Comparison of ENCODE assay signal across 22 mouse cellular contexts in the genomic region with DNA sequence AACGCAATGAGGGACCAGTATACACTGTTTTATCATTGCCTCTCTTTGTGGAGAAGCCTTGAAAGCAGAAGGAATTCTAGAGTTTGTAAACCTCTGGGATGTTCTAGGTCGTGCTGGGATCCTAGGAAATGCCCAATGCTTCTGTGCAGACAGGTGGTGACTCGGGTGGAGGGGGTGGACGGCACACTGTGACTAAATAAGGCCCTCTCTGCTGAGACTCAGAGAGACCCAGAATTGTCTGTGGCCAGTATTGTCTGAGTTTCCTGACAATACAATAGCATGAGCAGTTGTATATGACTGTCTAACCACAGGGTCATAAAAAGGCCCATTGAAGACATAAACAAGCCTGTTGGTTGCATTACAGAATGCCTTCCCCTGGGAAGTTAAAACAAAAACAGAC.
A peak's percentile ranks its signal among the peaks of the same experiment; 100 is the strongest.
DNase-seq lines count a peak whose midpoint lies in the region; ATAC-seq lines count a peak whose summit lies in the region.
"Had no signal": no experiment of that assay in that cellular context is flagged by ENCODE, and none has a peak within 500 bp of the region (broad histone marks: within the 10 kb centered on the region; RNA-seq: fewer than 3 reads in every experiment).

No protein-coding gene starts in this region.

- 72% methylated on average over 4 of the region's 4 CpGs for WGBS in hindbrain, embryonic 10.5 days
- 64% methylated on average over 4 of the region's 4 CpGs for WGBS in hindbrain, embryonic 14.5 days
- 62% methylated on average over 4 of the region's 4 CpGs for WGBS in lung, embryonic 16.5 days
- 77% methylated on average over 4 of the region's 4 CpGs for WGBS in midbrain, embryonic 11.5 days
- 73% methylated on average over 4 of the region's 4 CpGs for WGBS in midbrain, embryonic 13.5 days

- no peak overlapping the region for H3K4me3 ChIP-seq in hindbrain, embryonic 10.5 days
- no peak overlapping the region for H3K4me3 ChIP-seq in hindbrain, embryonic 14.5 days (replicated peaks; ENCODE audit: low read length)
- H3K4me3 ChIP-seq in lung, embryonic 16.5 days (ENCODE audit: low read length), result no peak overlapping the region
- no peak overlapping the region for H3K4me3 ChIP-seq in midbrain, embryonic 11.5 days (ENCODE audit: low read depth, low read length)
- H3K4me3 ChIP-seq in midbrain, embryonic 13.5 days (replicated peaks), result no peak overlapping the region
- H3K4me3 ChIP-seq: embryonic facial prominence, embryonic 12.5 days; embryonic facial prominence, embryonic 15.5 days; gastrocnemius, adult 2 months had no signal

- peak overlapping the region; percentile 4; the same call in 1 of the 2 replicates for H3K27ac ChIP-seq in hindbrain, embryonic 10.5 days
- no peak overlapping the region for H3K27ac ChIP-seq in hindbrain, embryonic 14.5 days
- H3K27ac ChIP-seq in lung, embryonic 16.5 days (ENCODE audit: low read length), result no peak overlapping the region
- H3K27ac ChIP-seq in midbrain, embryonic 11.5 days (ENCODE audit: low read depth, low read length), result no peak overlapping the region
- H3K27ac ChIP-seq in midbrain, embryonic 13.5 days, result no peak overlapping the region
- H3K27ac ChIP-seq: embryonic facial prominence, embryonic 12.5 days; embryonic facial prominence, embryonic 15.5 days; gastrocnemius, adult 2 months had no signal

- no peak overlapping the region for H3K4me2 ChIP-seq in hindbrain, embryonic 14.5 days (replicated peaks)
- no peak overlapping the region for H3K4me2 ChIP-seq in lung, embryonic 16.5 days (ENCODE audit: low read depth, low read length)
- no peak overlapping the region for H3K4me2 ChIP-seq in midbrain, embryonic 11.5 days
- H3K4me2 ChIP-seq in midbrain, embryonic 13.5 days (replicated peaks), result no peak overlapping the region
- H3K4me2 ChIP-seq: embryonic facial prominence, embryonic 12.5 days; embryonic facial prominence, embryonic 15.5 days; heart, embryonic 11.5 days had no signal

- ATAC-seq in hindbrain, embryonic 14.5 days (ENCODE audit: low FRiP score), result no peak
- peak; percentile 52 for ATAC-seq in lung, embryonic 16.5 days (ENCODE audit: low read depth)
- ATAC-seq in midbrain, embryonic 11.5 days (ENCODE audit: low FRiP score), result no peak
- ATAC-seq in midbrain, embryonic 13.5 days, result no peak
- ATAC-seq: activated CD4-positive, CD25-positive, alpha-beta regulatory T cell, adult 4 months; forebrain, embryonic 14.5 days; forebrain, postnatal 0 days; hindbrain, embryonic 16.5 days had no signal

- peaks cover 7% of the 10 kb centered on the region; the same call in 1 of the 2 replicates for H3K9me3 ChIP-seq in hindbrain, embryonic 10.5 days
- H3K9me3 ChIP-seq in hindbrain, embryonic 14.5 days (ENCODE audit: control insufficient read depth, low read length), result 0 out of 2 replicates have a peak, but pooled peaks cover 7% of the 10 kb centered on the region
- H3K9me3 ChIP-seq in lung, embryonic 16.5 days (ENCODE audit: control insufficient read depth, low read length), result peaks cover 6% of the 10 kb centered on the region; the same call in 1 of the 2 replicates
- peaks cover 8% of the 10 kb centered on the region; the same call in 1 of the 2 replicates for H3K9me3 ChIP-seq in midbrain, embryonic 11.5 days (ENCODE audit: control insufficient read depth, low read length)
- H3K9me3 ChIP-seq in midbrain, embryonic 13.5 days, result peaks cover 6% of the 10 kb centered on the region
- H3K9me3 ChIP-seq: embryonic facial prominence, embryonic 12.5 days; embryonic facial prominence, embryonic 15.5 days had no signal

- DNase-seq in hindbrain, embryonic 10.5 days (ENCODE audit: low spot score), result no peak
- no peak for DNase-seq in hindbrain, embryonic 14.5 days (ENCODE audit: low spot score)
- no peak for DNase-seq in lung, adult 18-20 months
- DNase-seq in midbrain, embryonic 11.5 days (ENCODE audit: low spot score, missing footprints), result peak; percentile 44
- no peak for DNase-seq in neural tube, embryonic 10.5 days (ENCODE audit: extremely low spot score, low spot score)
- DNase-seq: adrenal gland, adult 8-10 months; adrenal gland, postnatal 25 days; cerebellum, adult 11-12 months; cerebellum, adult 8-10 months; cerebellum, postnatal 10 days; forebrain, postnatal 0 days; gastrocnemius, adult 2 months; gastrocnemius, postnatal 14 days; heart, adult 11 months had no signal

- H3K27me3 ChIP-seq in hindbrain, embryonic 10.5 days (ENCODE audit: insufficient read depth, poor library complexity, severe bottlenecking), result no peaks in the 10 kb centered on the region
- no peaks in the 10 kb centered on the region for H3K27me3 ChIP-seq in hindbrain, embryonic 14.5 days (ENCODE audit: control insufficient read depth, insufficient read depth, low read length)
- no peaks in the 10 kb centered on the region for H3K27me3 ChIP-seq in lung, embryonic 16.5 days (ENCODE audit: control insufficient read depth, insufficient read depth, low read depth, low read length)
- no peaks in the 10 kb centered on the region for H3K27me3 ChIP-seq in midbrain, embryonic 11.5 days (ENCODE audit: control insufficient read depth, insufficient read depth, low read length)
- no peaks in the 10 kb centered on the region for H3K27me3 ChIP-seq in midbrain, embryonic 13.5 days
- H3K27me3 ChIP-seq: embryonic facial prominence, embryonic 12.5 days; embryonic facial prominence, embryonic 15.5 days had no signal

- H3K4me1 ChIP-seq in hindbrain, embryonic 10.5 days (replicated peaks), result peaks cover 46% of the 10 kb centered on the region
- H3K4me1 ChIP-seq in hindbrain, embryonic 14.5 days (replicated peaks; ENCODE audit: control insufficient read depth, insufficient read depth, low read length), result peaks cover 7% of the 10 kb centered on the region
- H3K4me1 ChIP-seq in lung, embryonic 16.5 days (replicated peaks; ENCODE audit: control insufficient read depth, insufficient read depth, low read length), result 0 out of 2 replicates have a peak, but pooled peaks cover 2% of the 10 kb centered on the region
- peaks cover 2% of the 10 kb centered on the region; the same call in 1 of the 2 replicates for H3K4me1 ChIP-seq in midbrain, embryonic 11.5 days (ENCODE audit: control insufficient read depth, insufficient read depth, low read length)
- peaks cover 8% of the 10 kb centered on the region for H3K4me1 ChIP-seq in midbrain, embryonic 13.5 days (replicated peaks)

- no peak overlapping the region for H3K9ac ChIP-seq in hindbrain, embryonic 14.5 days
- H3K9ac ChIP-seq in lung, embryonic 16.5 days (ENCODE audit: low read length), result no peak overlapping the region
- H3K9ac ChIP-seq in midbrain, embryonic 11.5 days (ENCODE audit: low read length), result no peak overlapping the region
- H3K9ac ChIP-seq in midbrain, embryonic 13.5 days (replicated peaks), result no peak overlapping the region
- H3K9ac ChIP-seq: embryonic facial prominence, embryonic 12.5 days; embryonic facial prominence, embryonic 15.5 days; forebrain, postnatal 0 days had no signal

- no peaks in the 10 kb centered on the region for H3K36me3 ChIP-seq in hindbrain, embryonic 10.5 days
- H3K36me3 ChIP-seq in hindbrain, embryonic 14.5 days (replicated peaks; ENCODE audit: control insufficient read depth, insufficient read depth), result no peaks in the 10 kb centered on the region
- H3K36me3 ChIP-seq in lung, embryonic 16.5 days (ENCODE audit: control insufficient read depth, insufficient read depth, low read length), result no peaks in the 10 kb centered on the region
- no peaks in the 10 kb centered on the region for H3K36me3 ChIP-seq in midbrain, embryonic 11.5 days (ENCODE audit: control insufficient read depth, insufficient read depth, low read length)
- no peaks in the 10 kb centered on the region for H3K36me3 ChIP-seq in midbrain, embryonic 13.5 days
- H3K36me3 ChIP-seq: embryonic facial prominence, embryonic 12.5 days; embryonic facial prominence, embryonic 15.5 days had no signal
